In the genomic region with DNA sequence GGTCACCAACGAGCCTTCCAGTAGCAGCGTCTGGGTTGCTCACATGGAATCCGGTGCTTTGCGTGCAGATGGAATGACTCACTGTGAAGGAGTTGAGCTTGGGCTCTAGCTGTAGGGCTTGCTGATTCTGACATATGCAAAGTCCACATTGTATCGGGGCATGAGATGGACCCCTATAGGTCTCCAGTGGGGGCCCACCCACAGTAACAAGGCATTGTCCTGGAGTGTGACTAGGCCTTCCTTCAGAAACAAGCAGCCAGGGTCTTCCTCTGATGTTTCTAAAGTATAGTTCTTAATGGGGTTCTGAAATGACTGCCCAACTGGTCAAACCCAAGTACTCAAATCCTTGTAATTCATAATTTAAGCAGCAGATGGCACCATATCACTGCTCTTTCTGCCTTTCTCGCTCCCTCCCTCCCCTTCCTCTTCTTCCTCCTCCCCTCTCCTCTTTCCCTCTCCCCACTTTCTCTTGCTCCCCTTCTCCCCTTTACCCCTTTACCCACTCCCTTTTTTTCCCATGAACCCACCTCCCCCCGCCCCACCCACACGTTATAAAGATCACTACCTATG, we compare ENCODE assay signal across 7 mouse cellular contexts. TPM values are rescaled to one million over a fixed set of nuclear protein-coding genes. Genes with fewer than 3 reads are reported as not detected.
DNase-seq lines count a peak whose midpoint lies in the region; ATAC-seq and TF ChIP-seq lines count a peak whose summit lies in the region.

No protein-coding gene starts in this region.

- H3K4me2 ChIP-seq in hindbrain, embryonic 15.5 days, result 0 out of 2 replicates have a peak overlapping the region, but pooled peaks have one; percentile 21
- no peak overlapping the region for H3K4me2 ChIP-seq in hindbrain, embryonic 13.5 days
- no peak overlapping the region for H3K4me2 ChIP-seq in forebrain, embryonic 15.5 days (replicated peaks)

- in situ Hi-C loops in ES-E14 (cut with MboI; ENCODE audit: low sequenced_read_pairs in 2 of 2, unreplicated experiment in 2 of 2), result loop anchor here in 1 of 2 experiments (25.0 kb wide), 1 partner anchor 803 kb away; no protein-coding TSS in a partner anchor

- TF ChIP-seq CTCF in olfactory bulb, adult 2 months (IDR thresholded peaks at IDR 0.05; ENCODE audit: insufficient read depth, low read depth, low read length), result 0 out of 2 replicates have a peak, but pooled peaks have one; percentile 10

- H3K4me3 ChIP-seq in hindbrain, embryonic 15.5 days, result no peak overlapping the region
- no peak overlapping the region for H3K4me3 ChIP-seq in hindbrain, embryonic 13.5 days
- H3K4me3 ChIP-seq in ES-E14 (ENCODE audit: insufficient read depth in 1 of 2, low read depth in 1 of 2, low read length in 2 of 2, poor library complexity in 1 of 2, severe bottlenecking in 1 of 2), result no peak overlapping the region
- H3K4me3 ChIP-seq in forebrain, embryonic 15.5 days, result no peak overlapping the region
- H3K4me3 ChIP-seq in olfactory bulb, adult 2 months (ENCODE audit: insufficient read depth, low read depth, low read length), result no peak overlapping the region

- no peak overlapping the region for H3K27ac ChIP-seq in hindbrain, embryonic 15.5 days (replicated peaks)
- H3K27ac ChIP-seq in hindbrain, embryonic 13.5 days, result no peak overlapping the region
- no peak overlapping the region for H3K27ac ChIP-seq in ES-E14 (ENCODE audit: insufficient read depth, low read depth, low read length, poor library complexity, severe bottlenecking)
- H3K27ac ChIP-seq in forebrain, embryonic 15.5 days (replicated peaks), result no peak overlapping the region
- H3K27ac ChIP-seq in olfactory bulb, adult 2 months (ENCODE audit: insufficient read depth, low read depth, low read length), result no peak overlapping the region

- H3K36me3 ChIP-seq in hindbrain, embryonic 15.5 days, result no peaks in the 10 kb centered on the region
- no peaks in the 10 kb centered on the region for H3K36me3 ChIP-seq in hindbrain, embryonic 13.5 days
- no peaks in the 10 kb centered on the region for H3K36me3 ChIP-seq in ES-E14 (ENCODE audit: control insufficient read depth, insufficient read depth, low read length, poor library complexity, severe bottlenecking)
- H3K36me3 ChIP-seq in forebrain, embryonic 15.5 days, result no peaks in the 10 kb centered on the region

- ATAC-seq in hindbrain, embryonic 15.5 days (ENCODE audit: low FRiP score, low read depth), result no peak
- no peak for ATAC-seq in hindbrain, embryonic 13.5 days (ENCODE audit: low FRiP score)
- ATAC-seq in forebrain, embryonic 15.5 days (replicated peaks), result 0 out of 2 replicates have a peak, but pooled peaks have one; percentile 46

- H3K27me3 ChIP-seq in hindbrain, embryonic 15.5 days, result no peaks in the 10 kb centered on the region
- H3K27me3 ChIP-seq in hindbrain, embryonic 13.5 days, result 0 out of 2 replicates have a peak, but pooled peaks cover 3% of the 10 kb centered on the region
- no peaks in the 10 kb centered on the region for H3K27me3 ChIP-seq in forebrain, embryonic 15.5 days

- 55% methylated on average over 8 of the region's 8 CpGs for WGBS in hindbrain, embryonic 15.5 days
- 52% methylated on average over 8 of the region's 8 CpGs for WGBS in hindbrain, embryonic 13.5 days
- 49% methylated on average over 8 of the region's 8 CpGs for WGBS in forebrain, embryonic 15.5 days
- WGBS in olfactory bulb, adult 2 months, result 51% methylated on average over 8 of the region's 8 CpGs

- no peak overlapping the region for H3K9ac ChIP-seq in hindbrain, embryonic 15.5 days
- no peak overlapping the region for H3K9ac ChIP-seq in hindbrain, embryonic 13.5 days
- no peak overlapping the region for H3K9ac ChIP-seq in ES-E14 (ENCODE audit: insufficient read depth, low read depth, low read length, poor library complexity, severe bottlenecking)
- no peak overlapping the region for H3K9ac ChIP-seq in forebrain, embryonic 15.5 days (replicated peaks)

- DNase-seq in A20 (ENCODE audit: low read depth, low spot score), result peak; percentile 28
- DNase-seq in ES-E14 (ENCODE audit: low read depth, low spot score), result peak; percentile 16
- DNase-seq in spleen, adult 12 weeks (ENCODE audit: low spot score), result no peak

- no peaks in the 10 kb centered on the region for H3K9me3 ChIP-seq in hindbrain, embryonic 15.5 days
- H3K9me3 ChIP-seq in hindbrain, embryonic 13.5 days, result no peaks in the 10 kb centered on the region
- no peaks in the 10 kb centered on the region for H3K9me3 ChIP-seq in ES-E14 (ENCODE audit: control insufficient read depth, insufficient read depth, low read depth, low read length)
- H3K9me3 ChIP-seq in forebrain, embryonic 15.5 days, result no peaks in the 10 kb centered on the region

- H3K4me1 ChIP-seq in hindbrain, embryonic 15.5 days (replicated peaks), result no peaks in the 10 kb centered on the region
- H3K4me1 ChIP-seq in hindbrain, embryonic 13.5 days (replicated peaks), result no peaks in the 10 kb centered on the region
- no peaks in the 10 kb centered on the region for H3K4me1 ChIP-seq in ES-E14 (ENCODE audit: control insufficient read depth in 2 of 2, insufficient read depth in 2 of 2, low read length in 2 of 2, poor library complexity in 1 of 2)
- no peaks in the 10 kb centered on the region for H3K4me1 ChIP-seq in forebrain, embryonic 15.5 days
- no peaks in the 10 kb centered on the region for H3K4me1 ChIP-seq in olfactory bulb, adult 2 months (ENCODE audit: control insufficient read depth, insufficient read depth, low read length)

- no peak for TF ChIP-seq POLR2A in olfactory bulb, adult 2 months (IDR thresholded peaks at IDR 0.05; ENCODE audit: insufficient read depth, low read depth, low read length)

TF ChIP-seq in ES-E14, 5 proteins besides CTCF, POLR2A, EP300 and RAD21:
- TF ChIP-seq CHD2 (IDR thresholded peaks at IDR 0.05; ENCODE audit: low read depth, low read length), result no peak
- no peak for TF ChIP-seq MAFK (IDR thresholded peaks at IDR 0.05; ENCODE audit: insufficient read depth, low read depth, low read length)
- no peak for TF ChIP-seq ZNF384 (IDR thresholded peaks at IDR 0.05; ENCODE audit: low read depth, low read length)
- no peak for TF ChIP-seq HCFC1 (IDR thresholded peaks at IDR 0.05; ENCODE audit: borderline replicate concordance, insufficient read depth, low read length)
- peak; percentile 71; the same call in 1 of the 2 replicates for TF ChIP-seq ZC3H11A (IDR thresholded peaks at IDR 0.05; ENCODE audit: borderline replicate concordance, low read depth, low read length)

RNA-seq across cellular contexts. Expression of gene Tfap2a, which starts 46.1 kb away (rescaled TPM):
- 10.5 and 11.5 TPM in 2 replicates for polyA plus RNA-seq in hindbrain, embryonic 15.5 days (2015; fragmentation: Nextera tagmentation; extraction: Ambion mirVana)
- 14.2 and 22.9 TPM in 2 replicates for polyA plus RNA-seq in hindbrain, embryonic 13.5 days (2015; fragmentation: Nextera tagmentation; extraction: Ambion mirVana)
- 0.16 and 0.27 TPM in 2 replicates for total RNA-seq in ES-E14 (2012; rRNA removed)
- 0.32 and 0.33 TPM in 2 replicates for polyA plus RNA-seq in forebrain, embryonic 15.5 days (2015; fragmentation: Nextera tagmentation; extraction: Ambion mirVana)
- polyA plus RNA-seq in olfactory bulb, adult 2 months (2012; ENCODE audit: insufficient read depth, insufficient read length, low replicate concordance, missing spikeins), result not detected in 2 replicates
